Mouse (Mus musculus) spleen, adult 2 months (tissue): ENCODE data around the gene Trpv6. TPM values are rescaled to one million over a fixed set of nuclear protein-coding genes. Genes with fewer than 3 reads are reported as not detected.

ENCODE experiments used
- DNase-seq, 2 experiments: peaks; one replicate each; pipeline versions ENCODE4 v3.0.0 to v3.0.0-alpha.2; 2012 to 2021; ENCODE audit warnings: low spot score in 2 of 2, low read depth in 1 of 2
- H3K27ac ChIP-seq: fragments of 200-500 bp; 2 replicates; pipeline ENCODE4 v1.5.1; 2012; ENCODE audit warnings: low read length, inconsistent platforms; ENCODE audit not compliant: insufficient read depth
- H3K27me3 ChIP-seq: fragments of 200-500 bp; 2 replicates; pipeline ENCODE4 v1.6.1; 2012; ENCODE audit warnings: mild to moderate bottlenecking, moderate library complexity, low read length, inconsistent platforms; ENCODE audit not compliant: control insufficient read depth, insufficient read depth
- H3K36me3 ChIP-seq: fragments of 200-500 bp; 2 replicates; pipeline ENCODE4 v1.6.1; 2012; ENCODE audit warnings: mild to moderate bottlenecking, low read length, inconsistent platforms; ENCODE audit not compliant: control insufficient read depth, insufficient read depth
- H3K4me1 ChIP-seq: fragments of 200-500 bp; 2 replicates; pipeline ENCODE4 v1.6.1; 2011; ENCODE audit warnings: inconsistent platforms; ENCODE audit not compliant: control insufficient read depth, insufficient read depth, insufficient read length
- H3K4me3 ChIP-seq: fragments of 200-500 bp; 2 replicates; pipeline ENCODE4 v1.5.1; 2011; ENCODE audit warnings: mild to moderate bottlenecking, inconsistent platforms; ENCODE audit not compliant: insufficient read depth, insufficient read length; ENCODE audit errors: extremely low read depth
- CTCF ChIP-seq: fragments of 200-500 bp; IDR thresholded peaks from 2 replicates; pipeline ENCODE4 v1.5.1; 2011; ENCODE audit warnings: mild to moderate bottlenecking, inconsistent platforms; ENCODE audit not compliant: insufficient read depth, insufficient read length, insufficient replicate concordance; ENCODE audit errors: extremely low read depth
- POLR2A ChIP-seq: fragments of 200-500 bp; IDR thresholded peaks from 2 replicates; pipeline ENCODE4 v1.6.1; 2011; ENCODE audit warnings: low read depth, low read length, inconsistent platforms
- WGBS: fragments of 180-500 bp; shearing (Covaris S2); methylation state at CpG from one replicate; pipeline ENCODE4 v1.1.7; 2018; 5-methylcytosine and 5-hydroxymethylcytosine counted together
- polyA plus RNA-seq: library from polyadenylated mRNA; depleted of rRNA; stranded (reverse); fragments of >200 nt; gene quantifications from 2 replicates; pipeline ENCODE4 v1.2.3, GENCODE M21; 2012

Trpv6 gene
- polyA plus RNA-seq, 1 experiment = 0.06 TPM

GRCm38 (mm10) chr6:41630791-41631190 lies 5.4 kb downstream of the Trpv6 start:
- no peak for DNase-seq
- H3K36me3 ChIP-seq = no peaks in the 10 kb centered on the region
- H3K27me3 ChIP-seq = no peaks in the 10 kb centered on the region
- WGBS = 65% methylated on average over 2 of the region's 2 CpGs
- no peak overlapping the region for H3K27ac ChIP-seq
- no peak overlapping the region for H3K4me3 ChIP-seq
- no peak for TF ChIP-seq POLR2A
- H3K4me1 ChIP-seq = no peaks in the 10 kb centered on the region

- DNase-seq = no peak
- H3K4me3 ChIP-seq = no peak overlapping the region
- TF ChIP-seq POLR2A (no peak), CTCF (no peak)
- H3K27me3 ChIP-seq = no peaks in the 10 kb centered on the region
- no peaks in the 10 kb centered on the region for H3K36me3 ChIP-seq
- WGBS = 27% methylated on average over 1 of the region's 1 CpGs
- H3K27ac ChIP-seq = no peak overlapping the region
- no peaks in the 10 kb centered on the region for H3K4me1 ChIP-seq
Measured at GRCm38 (mm10) chr6:41628180-41628579, 8.0 kb downstream of the Trpv6 start.

- Histone ChIP-seq H3K4me3 (no peak overlapping the region), H3K27me3 (no peaks in the 10 kb centered on the region), H3K27ac (no peak overlapping the region), H3K4me1 (no peaks in the 10 kb centered on the region), H3K36me3 (no peaks in the 10 kb centered on the region)
- WGBS = 80% methylated on average over 9 of the region's 9 CpGs
- no peak for DNase-seq
- TF ChIP-seq POLR2A (no peak), CTCF (peak; percentile 20; the same call in 1 of the 2 replicates)
Measured at GRCm38 (mm10) chr6:41622661-41623060, 13.5 kb downstream of the Trpv6 start.

- Histone ChIP-seq H3K4me1 (no peaks in the 10 kb centered on the region), H3K4me3 (no peak overlapping the region), H3K27me3 (no peaks in the 10 kb centered on the region), H3K27ac (no peak overlapping the region), H3K36me3 (no peaks in the 10 kb centered on the region)
- 53% methylated on average over 12 of the region's 12 CpGs for WGBS
- no peak for TF ChIP-seq CTCF
- TF ChIP-seq POLR2A = no peak
- DNase-seq = no peak
Measured at GRCm38 (mm10) chr6:41621241-41621990, 14.8 kb downstream of the Trpv6 start.

GRCm38 (mm10) chr6:41620173-41620798 lies 15.9 kb downstream of the Trpv6 start:
- Histone ChIP-seq H3K4me3 (no peak overlapping the region), H3K4me1 (no peaks in the 10 kb centered on the region), H3K27me3 (no peaks in the 10 kb centered on the region), H3K27ac (no peak overlapping the region), H3K36me3 (no peaks in the 10 kb centered on the region)
- TF ChIP-seq POLR2A (no peak), CTCF (no peak)
- no peak for DNase-seq
- 93% methylated on average over 9 of the region's 9 CpGs for WGBS

- 90% methylated on average over 5 of the region's 5 CpGs for WGBS
Measured at GRCm38 (mm10) chr6:41607637-41608036, 28.6 kb downstream of the Trpv6 start.

GRCm38 (mm10) chr6:41606214-41606613 lies 30.0 kb downstream of the Trpv6 start:
- Histone ChIP-seq H3K27me3 (no peaks in the 10 kb centered on the region; the same call in 1 of the 2 replicates), H3K4me3 (no peak overlapping the region; the same call in 1 of the 2 replicates), H3K4me1 (no peaks in the 10 kb centered on the region), H3K27ac (no peak overlapping the region), H3K36me3 (no peaks in the 10 kb centered on the region)
- TF ChIP-seq POLR2A (no peak), CTCF (no peak)
- no peak for DNase-seq
- WGBS = 34% methylated on average over 4 of the region's 4 CpGs

More at GRCm38 (mm10) chr6:41607637-41608036, 28.6 kb downstream of the Trpv6 start:
- Histone ChIP-seq H3K27ac (no peak overlapping the region), H3K4me1 (no peaks in the 10 kb centered on the region), H3K27me3 (no peaks in the 10 kb centered on the region; the same call in 1 of the 2 replicates), H3K36me3 (no peaks in the 10 kb centered on the region), H3K4me3 (no peak overlapping the region)
- no peak for DNase-seq
- TF ChIP-seq CTCF (no peak), POLR2A (no peak)
